Mouse (Mus musculus): ENCODE data around the gene Rasal1. TPM values are rescaled to one million over a fixed set of nuclear protein-coding genes. Genes with fewer than 3 reads are reported as not detected.

The Rasal1 gene
- polyA plus RNA-seq, 1 experiment from 2014 or later = not detected

DNA sequence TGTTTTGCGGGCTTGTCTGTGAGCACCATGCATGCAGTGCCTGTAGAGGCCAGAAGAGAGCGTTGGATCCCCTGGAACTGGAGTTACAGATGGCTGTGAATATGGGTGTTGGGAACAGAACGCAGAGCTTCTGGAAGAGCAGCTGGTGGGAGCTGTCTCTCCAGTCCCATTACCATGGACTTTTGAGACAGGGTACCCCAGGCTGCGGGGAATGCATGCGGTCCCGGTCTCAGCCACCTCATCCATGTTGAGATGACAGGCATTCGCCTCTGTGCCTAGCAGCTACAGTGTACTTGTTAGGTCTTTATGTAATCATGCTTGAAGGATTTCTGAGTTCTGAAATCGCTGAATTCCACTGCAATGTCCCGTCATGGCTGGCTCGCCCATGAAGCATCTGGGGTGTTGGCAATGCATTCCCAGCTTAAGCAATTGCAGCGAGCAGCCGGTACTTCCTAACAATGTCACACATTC, 7.7 kb downstream of the Rasal1 start:
- ATAC-seq (ENCODE audit: insufficient number of reproducible peaks, insufficient read depth, low FRiP score, low read depth) = no peak
- H3K9ac ChIP-seq (ENCODE audit: low read length) = no peak overlapping the region
- H3K27ac ChIP-seq (replicated peaks in 1 of 2; ENCODE audit: control insufficient read depth in 1 of 2, insufficient read depth in 1 of 2, low read depth in 2 of 2, low read length in 2 of 2) = no peak overlapping the region
- H3K4me3 ChIP-seq (ENCODE audit: control insufficient read depth in 1 of 2, insufficient read depth in 1 of 2, low read depth in 1 of 2, low read length in 2 of 2) = no peak overlapping the region
- H3K36me3 ChIP-seq (ENCODE audit: control insufficient read depth, insufficient read depth, low read length) = no peaks in the 10 kb centered on the region
- H3K4me2 ChIP-seq (ENCODE audit: low read length) = no peak overlapping the region
- WGBS = 76% methylated on average over 12 of the region's 12 CpGs
- no peaks in the 10 kb centered on the region for H3K4me1 ChIP-seq (ENCODE audit: control insufficient read depth in 2 of 2, insufficient read depth in 2 of 2, low read length in 2 of 2)
- H3K27me3 ChIP-seq (ENCODE audit: control insufficient read depth, insufficient read depth, low read length) = peaks cover 10% of the 10 kb centered on the region; the same call in 1 of the 2 replicates
- no peaks in the 10 kb centered on the region for H3K9me3 ChIP-seq (ENCODE audit: control insufficient read depth, low read length)

DNA sequence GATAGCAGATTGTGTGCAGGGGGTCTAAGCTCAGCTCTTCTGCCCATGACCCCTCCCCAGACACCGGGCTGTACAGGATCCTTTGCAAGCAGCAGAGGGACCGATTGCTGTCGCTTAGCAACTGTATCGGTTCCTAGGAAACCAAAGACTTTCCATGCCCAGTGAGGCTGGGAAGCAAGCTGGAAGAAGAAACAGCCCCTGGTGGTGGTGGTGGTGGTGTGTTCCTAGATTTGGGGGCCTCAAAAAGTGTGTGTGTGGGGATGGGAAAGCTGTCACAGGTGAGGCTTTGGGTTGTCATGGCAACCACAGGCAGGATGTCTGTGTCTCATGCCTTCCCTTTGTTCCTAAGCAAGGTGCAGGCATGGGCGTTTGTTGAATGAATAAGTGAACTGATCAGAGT, 12.2 kb downstream of the Rasal1 start:
- no peak for ATAC-seq (ENCODE audit: insufficient number of reproducible peaks, insufficient read depth, low FRiP score, low read depth)
- WGBS = 54% methylated on average over 5 of the region's 5 CpGs
- Histone ChIP-seq H3K4me3 (ENCODE audit: control insufficient read depth in 1 of 2, insufficient read depth in 1 of 2, low read depth in 1 of 2, low read length in 2 of 2) (no peak overlapping the region), H3K4me2 (ENCODE audit: low read length) (no peak overlapping the region), H3K9ac (ENCODE audit: low read length) (no peak overlapping the region), H3K27ac (replicated peaks in 1 of 2; ENCODE audit: control insufficient read depth in 1 of 2, insufficient read depth in 1 of 2, low read depth in 2 of 2, low read length in 2 of 2) (no peak overlapping the region), H3K4me1 (ENCODE audit: control insufficient read depth in 2 of 2, insufficient read depth in 2 of 2, low read length in 2 of 2) (no peaks in the 10 kb centered on the region), H3K36me3 (ENCODE audit: control insufficient read depth, insufficient read depth, low read length) (no peaks in the 10 kb centered on the region), H3K9me3 (ENCODE audit: control insufficient read depth, low read length) (no peaks in the 10 kb centered on the region), H3K27me3 (ENCODE audit: control insufficient read depth, insufficient read depth, low read length) (peaks cover 2% of the 10 kb centered on the region; the same call in 1 of the 2 replicates)

DNA sequence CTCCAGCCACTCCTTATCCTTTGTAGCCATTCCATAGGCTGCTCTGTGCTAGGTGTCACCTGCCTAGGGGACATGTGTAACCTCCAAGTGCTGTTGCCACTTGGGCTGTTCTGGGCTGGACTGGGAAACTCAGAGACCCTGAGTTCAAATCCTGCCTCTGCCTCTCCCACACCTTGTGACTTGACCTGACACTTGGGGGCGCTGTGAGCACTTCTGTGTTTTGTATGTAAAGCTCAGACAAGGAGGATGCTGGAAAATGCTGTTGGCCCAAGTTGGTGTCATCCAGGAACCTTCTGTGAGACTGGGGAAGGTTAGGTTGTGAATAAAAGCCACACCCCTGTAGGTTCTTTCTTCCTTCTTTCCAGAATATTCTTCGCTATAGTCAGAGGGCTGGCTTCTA, 16.3 kb downstream of the Rasal1 start:
- no peaks in the 10 kb centered on the region for H3K9me3 ChIP-seq (ENCODE audit: control insufficient read depth, low read length)
- H3K4me3 ChIP-seq (ENCODE audit: control insufficient read depth in 1 of 2, insufficient read depth in 1 of 2, low read depth in 1 of 2, low read length in 2 of 2) = no peak overlapping the region
- H3K4me2 ChIP-seq (ENCODE audit: low read length) = no peak overlapping the region
- no peaks in the 10 kb centered on the region for H3K36me3 ChIP-seq (ENCODE audit: control insufficient read depth, insufficient read depth, low read length)
- ATAC-seq (ENCODE audit: insufficient number of reproducible peaks, insufficient read depth, low FRiP score, low read depth) = no peak
- no peak overlapping the region for H3K27ac ChIP-seq (replicated peaks in 1 of 2; ENCODE audit: control insufficient read depth in 1 of 2, insufficient read depth in 1 of 2, low read depth in 2 of 2, low read length in 2 of 2)
- WGBS = 58% methylated on average over 2 of the region's 2 CpGs
- no peaks in the 10 kb centered on the region for H3K4me1 ChIP-seq (ENCODE audit: control insufficient read depth in 2 of 2, insufficient read depth in 2 of 2, low read length in 2 of 2)
- H3K9ac ChIP-seq (ENCODE audit: low read length) = no peak overlapping the region
- peaks cover 10% of the 10 kb centered on the region for H3K27me3 ChIP-seq (ENCODE audit: control insufficient read depth, insufficient read depth, low read length)

DNA sequence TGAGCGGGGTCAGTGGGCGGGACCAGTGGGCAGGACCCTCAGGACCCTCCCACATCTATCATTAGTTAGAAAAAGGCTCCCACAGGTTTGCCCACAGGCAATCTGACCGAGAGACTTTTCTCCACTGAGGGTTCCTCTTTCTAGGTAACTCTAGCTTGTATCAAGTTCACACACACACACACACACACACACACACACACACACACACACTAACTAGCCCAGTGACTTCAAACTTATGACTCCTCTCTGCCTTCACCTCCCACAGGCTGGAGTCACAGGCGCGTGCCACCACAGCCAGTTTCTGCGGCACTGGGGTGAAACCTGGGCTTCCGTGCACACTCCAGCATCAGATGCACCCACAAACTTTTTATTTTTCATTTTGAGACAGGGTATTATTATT, 20.1 kb downstream of the Rasal1 start:
- no peak overlapping the region for H3K4me3 ChIP-seq (ENCODE audit: control insufficient read depth in 1 of 2, insufficient read depth in 1 of 2, low read depth in 1 of 2, low read length in 2 of 2)
- no peak for ATAC-seq (ENCODE audit: insufficient number of reproducible peaks, insufficient read depth, low FRiP score, low read depth)
- H3K9ac ChIP-seq (ENCODE audit: low read length) = no peak overlapping the region
- no peaks in the 10 kb centered on the region for H3K36me3 ChIP-seq (ENCODE audit: control insufficient read depth, insufficient read depth, low read length)
- WGBS = 74% methylated on average over 7 of the region's 7 CpGs
- H3K27me3 ChIP-seq (ENCODE audit: control insufficient read depth, insufficient read depth, low read length) = peaks cover 8% of the 10 kb centered on the region
- H3K4me2 ChIP-seq (ENCODE audit: low read length) = no peak overlapping the region
- H3K27ac ChIP-seq (replicated peaks in 1 of 2; ENCODE audit: control insufficient read depth in 1 of 2, insufficient read depth in 1 of 2, low read depth in 2 of 2, low read length in 2 of 2) = no peak overlapping the region
- H3K9me3 ChIP-seq (ENCODE audit: control insufficient read depth, low read length) = no peaks in the 10 kb centered on the region
- H3K4me1 ChIP-seq (ENCODE audit: control insufficient read depth in 2 of 2, insufficient read depth in 2 of 2, low read length in 2 of 2) = no peaks in the 10 kb centered on the region

DNA sequence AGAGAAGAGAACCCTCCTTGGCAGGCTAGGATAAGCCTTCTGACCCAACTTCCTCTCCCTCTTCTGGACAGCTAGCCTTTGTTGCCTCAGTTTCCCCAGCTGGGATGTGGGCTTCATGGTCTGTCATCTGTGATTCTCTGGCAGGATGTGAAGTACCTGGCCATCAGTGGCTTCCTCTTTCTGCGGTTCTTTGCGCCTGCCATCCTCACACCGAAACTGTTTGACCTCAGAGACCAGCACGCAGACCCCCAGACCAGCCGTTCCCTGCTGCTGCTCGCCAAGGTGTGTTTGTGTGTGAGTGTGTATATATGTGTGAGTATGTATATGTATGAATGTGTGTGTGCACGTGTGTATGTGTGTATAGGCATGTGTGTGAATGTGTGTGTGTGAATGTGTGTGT, 21.5 kb downstream of the Rasal1 start:
- ATAC-seq (ENCODE audit: insufficient number of reproducible peaks, insufficient read depth, low FRiP score, low read depth) = no peak
- 87% methylated on average over 7 of the region's 7 CpGs for WGBS
- H3K9ac ChIP-seq (ENCODE audit: low read length) = no peak overlapping the region

DNA sequence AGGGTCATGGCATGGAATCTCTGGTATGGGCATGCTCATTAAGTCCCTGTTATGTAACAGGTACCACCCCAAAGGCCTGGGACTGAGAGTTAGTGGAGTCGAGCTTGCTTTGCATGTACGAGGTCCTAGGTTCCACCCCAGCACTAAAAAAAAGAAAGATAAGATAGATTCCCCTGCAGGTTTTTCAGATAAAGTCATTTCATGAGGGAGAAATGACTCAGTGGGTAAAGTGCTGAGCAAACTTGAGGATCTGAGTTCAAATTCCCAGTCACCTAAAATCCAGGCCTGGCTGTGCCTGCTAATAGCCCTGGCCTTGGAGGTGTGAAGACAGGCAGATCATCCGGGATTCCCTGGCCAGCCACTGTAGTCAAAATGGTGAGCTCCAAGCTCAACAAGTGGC, 23.3 kb downstream of the Rasal1 start:
- H3K27ac ChIP-seq (replicated peaks in 1 of 2; ENCODE audit: control insufficient read depth in 1 of 2, insufficient read depth in 1 of 2, low read depth in 2 of 2, low read length in 2 of 2) = no peak overlapping the region
- H3K4me1 ChIP-seq (ENCODE audit: control insufficient read depth in 2 of 2, insufficient read depth in 2 of 2, low read length in 2 of 2) = no peaks in the 10 kb centered on the region
- H3K9me3 ChIP-seq (ENCODE audit: control insufficient read depth, low read length) = no peaks in the 10 kb centered on the region
- ATAC-seq (ENCODE audit: insufficient number of reproducible peaks, insufficient read depth, low FRiP score, low read depth) = no peak
- H3K27me3 ChIP-seq (ENCODE audit: control insufficient read depth, insufficient read depth, low read length) = peaks cover 4% of the 10 kb centered on the region; the same call in 1 of the 2 replicates
- 71% methylated on average over 3 of the region's 3 CpGs for WGBS
- no peaks in the 10 kb centered on the region for H3K36me3 ChIP-seq (ENCODE audit: control insufficient read depth, insufficient read depth, low read length)
- H3K9ac ChIP-seq (ENCODE audit: low read length) = no peak overlapping the region
- H3K4me3 ChIP-seq (ENCODE audit: control insufficient read depth in 1 of 2, insufficient read depth in 1 of 2, low read depth in 1 of 2, low read length in 2 of 2) = no peak overlapping the region
- H3K4me2 ChIP-seq (ENCODE audit: low read length) = no peak overlapping the region

More for the DNA sequence above, 21.5 kb downstream of the Rasal1 start:
- Histone ChIP-seq H3K27me3 (ENCODE audit: control insufficient read depth, insufficient read depth, low read length) (peaks cover 8% of the 10 kb centered on the region), H3K4me2 (ENCODE audit: low read length) (no peak overlapping the region), H3K4me3 (ENCODE audit: control insufficient read depth in 1 of 2, insufficient read depth in 1 of 2, low read depth in 1 of 2, low read length in 2 of 2) (no peak overlapping the region), H3K9me3 (ENCODE audit: control insufficient read depth, low read length) (no peaks in the 10 kb centered on the region), H3K36me3 (ENCODE audit: control insufficient read depth, insufficient read depth, low read length) (no peaks in the 10 kb centered on the region), H3K4me1 (ENCODE audit: control insufficient read depth in 2 of 2, insufficient read depth in 2 of 2, low read length in 2 of 2) (no peaks in the 10 kb centered on the region), H3K27ac (replicated peaks in 1 of 2; ENCODE audit: control insufficient read depth in 1 of 2, insufficient read depth in 1 of 2, low read depth in 2 of 2, low read length in 2 of 2) (no peak overlapping the region)

DNA sequence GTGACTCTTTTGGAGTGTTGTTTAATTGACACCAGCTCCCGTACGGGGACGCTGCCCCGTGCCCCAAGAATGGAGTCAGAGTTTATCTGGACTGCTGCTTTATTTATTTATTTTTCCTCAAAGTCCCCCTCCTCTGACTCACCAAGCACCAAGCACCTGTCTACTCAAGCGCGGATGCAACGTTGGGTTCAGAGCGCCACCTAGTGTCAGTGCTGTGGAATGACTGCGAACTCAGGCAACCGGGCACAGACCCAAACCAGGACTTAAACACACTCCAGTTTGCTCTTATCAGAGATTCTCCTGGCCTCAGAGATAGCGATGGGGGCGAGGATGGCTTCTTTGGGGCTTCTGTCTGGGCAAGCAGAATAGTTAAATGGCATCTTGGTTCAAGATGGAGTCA, 25.0 kb downstream of the Rasal1 start:
- Histone ChIP-seq H3K4me1 (ENCODE audit: control insufficient read depth in 2 of 2, insufficient read depth in 2 of 2, low read length in 2 of 2) (no peaks in the 10 kb centered on the region), H3K4me2 (ENCODE audit: low read length) (no peak overlapping the region), H3K4me3 (ENCODE audit: control insufficient read depth in 1 of 2, insufficient read depth in 1 of 2, low read depth in 1 of 2, low read length in 2 of 2) (no peak overlapping the region), H3K9ac (ENCODE audit: low read length) (no peak overlapping the region), H3K9me3 (ENCODE audit: control insufficient read depth, low read length) (no peaks in the 10 kb centered on the region), H3K36me3 (ENCODE audit: control insufficient read depth, insufficient read depth, low read length) (no peaks in the 10 kb centered on the region), H3K27ac (replicated peaks in 1 of 2; ENCODE audit: control insufficient read depth in 1 of 2, insufficient read depth in 1 of 2, low read depth in 2 of 2, low read length in 2 of 2) (no peak overlapping the region), H3K27me3 (ENCODE audit: control insufficient read depth, insufficient read depth, low read length) (peaks cover 4% of the 10 kb centered on the region; the same call in 1 of the 2 replicates)
- ATAC-seq (ENCODE audit: insufficient number of reproducible peaks, insufficient read depth, low FRiP score, low read depth) = no peak
- 3% methylated on average over 12 of the region's 12 CpGs for WGBS
